Mouse (Mus musculus) spleen, adult 2 months (tissue): Measurements from ENCODE around the gene Rad23b.

Experiments used
- CTCF ChIP-seq: fragments of 200-500 bp; IDR thresholded peaks from 2 replicates; pipeline ENCODE4 v1.5.1; 2011; ENCODE audit warnings: mild to moderate bottlenecking, inconsistent platforms; ENCODE audit not compliant: insufficient read depth, insufficient read length, insufficient replicate concordance; ENCODE audit errors: extremely low read depth
- POLR2A ChIP-seq: fragments of 200-500 bp; IDR thresholded peaks from 2 replicates; pipeline ENCODE4 v1.6.1; 2011; ENCODE audit warnings: low read depth, low read length, inconsistent platforms

DNA sequence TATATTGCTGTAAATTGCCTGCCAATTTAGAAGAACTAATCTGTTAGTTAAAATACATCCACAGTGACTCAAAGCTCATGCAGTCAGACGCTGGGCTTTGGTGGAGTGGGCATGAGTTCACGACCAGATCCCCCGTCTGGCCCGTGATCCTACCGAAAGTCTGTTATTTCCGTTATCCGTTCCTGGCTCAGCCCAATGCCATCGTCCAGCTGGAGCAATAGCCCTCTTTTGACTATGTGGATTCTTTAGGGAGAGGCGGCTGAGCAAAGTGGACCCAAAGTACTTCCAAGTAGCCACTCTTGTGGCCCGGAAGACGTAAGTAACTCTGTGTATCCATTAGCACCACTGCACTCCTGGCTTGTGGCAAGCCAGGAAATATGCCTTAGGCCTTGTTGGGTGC lies 49.1 kb downstream of the Rad23b start:
- TF ChIP-seq POLR2A, result no peak
- no peak for TF ChIP-seq CTCF
